Mouse (Mus musculus): ENCODE results near the gene Msi2.

DNA sequence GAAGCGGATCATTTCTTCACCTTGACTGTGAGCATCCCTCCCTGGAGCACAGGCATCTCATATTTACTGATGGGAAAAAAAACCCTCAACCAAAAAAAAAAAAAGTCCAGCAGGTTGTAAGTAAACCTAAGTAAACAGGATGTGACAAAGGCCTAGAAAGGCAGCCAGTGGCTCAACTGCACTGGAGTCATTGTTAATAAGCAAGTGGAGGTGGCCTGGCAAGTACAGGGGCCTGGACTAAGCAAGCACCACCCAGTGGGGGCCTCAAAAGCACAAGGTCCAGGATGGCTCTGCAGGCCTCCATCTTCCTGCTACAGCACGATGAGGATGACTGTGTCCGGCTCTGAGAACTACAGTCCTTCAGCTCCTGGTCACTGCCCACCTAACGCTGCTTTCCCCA is 89.1 kb downstream of the Msi2 start:
- no peak for TF ChIP-seq CTCF (IDR thresholded peaks at IDR 0.05; ENCODE audit: low read depth, low read length)
- TF ChIP-seq POLR2A (IDR thresholded peaks at IDR 0.05; ENCODE audit: extremely low read depth, insufficient read depth, low read length) = no peak
